Mouse (Mus musculus) heart, embryonic 16.5 days (tissue): ENCODE data around the gene Anp32e. TPM values are rescaled to one million over a fixed set of nuclear protein-coding genes. Genes with fewer than 3 reads are reported as not detected.
A peak's percentile ranks its signal among the peaks of the same experiment; 100 is the strongest.

Experiments
- ATAC-seq: fragments of 200-750 bp; cut with Nextera tagmentation; replicated peaks from 2 replicates; pipeline ENCODE4 v1.8.0; 2017; ENCODE audit warnings: moderate number of reproducible peaks; ENCODE audit not compliant: insufficient read depth, low FRiP score; ENCODE audit errors: extremely low read depth
- H3K27ac ChIP-seq: fragments of 300-500 bp; sonication (generic); 2 replicates; pipeline ENCODE4 v1.5.1; 2014; ENCODE audit warnings: mild to moderate bottlenecking, low read length, control low read depth, moderate library complexity
- H3K27me3 ChIP-seq: fragments of 300-500 bp; sonication (generic); 2 replicates; pipeline ENCODE4 v1.6.1; 2014; ENCODE audit warnings: low read length, mixed read lengths; ENCODE audit not compliant: control insufficient read depth, insufficient read depth
- H3K36me3 ChIP-seq: fragments of 300-500 bp; sonication (generic); 2 replicates; pipeline ENCODE4 v1.6.1; 2014; ENCODE audit not compliant: control insufficient read depth, insufficient read depth
- H3K4me1 ChIP-seq: fragments of 300-500 bp; sonication (generic); 2 replicates; pipeline ENCODE4 v1.6.1; 2014; ENCODE audit warnings: low read length, mixed read lengths; ENCODE audit not compliant: control insufficient read depth, insufficient read depth
- H3K4me2 ChIP-seq: fragments of 300-500 bp; sonication (generic); 2 replicates; pipeline ENCODE4 v1.6.1; 2014; ENCODE audit warnings: low read depth, mild to moderate bottlenecking, control low read depth, low read length
- H3K4me3 ChIP-seq: fragments of 300-500 bp; sonication (generic); 2 replicates; pipeline ENCODE4 v1.5.1; 2014; ENCODE audit warnings: mild to moderate bottlenecking, control low read depth, low read length
- H3K9ac ChIP-seq: fragments of 300-500 bp; sonication (generic); 2 replicates; pipeline ENCODE4 v1.6.1; 2014; ENCODE audit warnings: low read length, control low read depth
- H3K9me3 ChIP-seq: fragments of 300-500 bp; sonication (generic); replicated peaks from 2 replicates; pipeline ENCODE4 v1.6.1; 2016; ENCODE audit warnings: low read length; ENCODE audit not compliant: control insufficient read depth
- WGBS: fragments of 180-500 bp; shearing (Covaris S2); extraction: QIAGEN DNeasy Blood & Tissue Kit; methylation state at CpG from one replicate; pipeline ENCODE4 v1.1.7; 2014; 5-methylcytosine and 5-hydroxymethylcytosine counted together
- polyA plus RNA-seq: library from polyadenylated mRNA; unstranded; fragments of >200 nt; fragmentation: Nextera tagmentation; extraction: Ambion mirVana; gene quantifications from 2 replicates; pipeline ENCODE4 v1.2.1, GENCODE M21; 2015

Anp32e gene
- polyA plus RNA-seq, 1 experiment from 2014 or later, result 233 TPM

DNA sequence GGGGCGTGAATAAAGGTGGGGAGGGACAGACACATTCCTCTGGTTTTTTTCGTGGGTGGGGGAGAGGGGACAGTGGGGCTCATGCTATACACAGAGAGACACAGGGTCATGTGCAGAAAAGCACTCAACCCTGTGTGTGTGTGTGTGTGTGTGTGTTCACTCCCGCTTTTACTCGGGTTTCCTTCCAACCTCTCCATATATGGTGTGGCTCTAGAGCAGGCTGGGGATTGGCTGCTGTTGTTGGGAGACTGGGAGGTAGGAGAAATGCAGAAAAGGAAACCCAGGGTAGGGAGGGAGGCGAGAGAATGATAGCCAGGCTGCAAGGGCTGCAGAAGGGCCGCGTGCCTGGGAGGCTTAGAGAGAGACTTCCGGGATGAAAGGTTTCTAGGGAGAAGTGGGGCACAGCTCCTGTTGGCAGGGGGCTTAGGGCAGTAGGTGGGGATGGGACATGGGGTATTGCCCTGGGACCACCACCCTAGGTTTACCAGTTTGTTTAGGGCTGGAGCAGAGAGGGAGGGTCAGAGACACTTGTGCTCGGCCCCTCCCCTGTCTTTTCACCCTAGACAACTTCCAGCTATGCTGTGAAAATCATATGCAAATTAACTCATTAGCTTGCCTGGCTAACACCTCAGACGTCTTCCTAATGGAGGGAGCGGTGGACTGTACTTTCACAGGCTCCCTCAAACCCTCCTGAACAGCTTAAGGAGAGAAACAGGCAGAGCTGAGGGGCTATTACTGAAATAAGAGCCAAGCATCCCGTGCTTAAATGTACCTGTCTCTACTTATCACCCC lies 56.4 kb downstream of the Anp32e start:
- H3K9me3 ChIP-seq, result no peaks in the 10 kb centered on the region
- peak overlapping the region; percentile 11 for H3K4me3 ChIP-seq
- peak overlapping the region; percentile 95 for H3K27ac ChIP-seq
- no peaks in the 10 kb centered on the region for H3K27me3 ChIP-seq
- H3K36me3 ChIP-seq, result peaks cover 24% of the 10 kb centered on the region
- peaks cover 49% of the 10 kb centered on the region for H3K4me1 ChIP-seq
- 5% methylated on average over 12 of the region's 12 CpGs for WGBS
- ATAC-seq, result peak; percentile 91
- H3K9ac ChIP-seq, result peak overlapping the region; percentile 76
- H3K4me2 ChIP-seq, result peak overlapping the region; percentile 61

GRCm38 (mm10) chr3:95986001-95986622 lies 57.1 kb downstream of the Anp32e start:
- no peaks in the 10 kb centered on the region for H3K27me3 ChIP-seq
- peaks cover 30% of the 10 kb centered on the region for H3K36me3 ChIP-seq
- H3K9ac ChIP-seq, result peak overlapping the region; percentile 76
- H3K27ac ChIP-seq, result peak overlapping the region; percentile 95
- peak overlapping the region; percentile 61 for H3K4me2 ChIP-seq
- H3K4me3 ChIP-seq, result peak overlapping the region; percentile 11
- H3K4me1 ChIP-seq, result peaks cover 49% of the 10 kb centered on the region
- 4% methylated on average over 21 of the region's 21 CpGs for WGBS
- no peaks in the 10 kb centered on the region for H3K9me3 ChIP-seq
- ATAC-seq, result 0 out of 2 replicates have a peak, but pooled peaks have one; percentile 4

GRCm38 (mm10) chr3:95986984-95987383 lies 57.9 kb downstream of the Anp32e start:
- peaks cover 55% of the 10 kb centered on the region for H3K4me1 ChIP-seq
- H3K4me3 ChIP-seq, result no peak overlapping the region
- WGBS, result 65% methylated on average over 4 of the region's 4 CpGs
- H3K9me3 ChIP-seq, result no peaks in the 10 kb centered on the region
- no peaks in the 10 kb centered on the region for H3K27me3 ChIP-seq
- H3K9ac ChIP-seq, result no peak overlapping the region
- no peak overlapping the region for H3K4me2 ChIP-seq
- ATAC-seq, result no peak
- peaks cover 38% of the 10 kb centered on the region for H3K36me3 ChIP-seq
- peak overlapping the region; percentile 95 for H3K27ac ChIP-seq

DNA sequence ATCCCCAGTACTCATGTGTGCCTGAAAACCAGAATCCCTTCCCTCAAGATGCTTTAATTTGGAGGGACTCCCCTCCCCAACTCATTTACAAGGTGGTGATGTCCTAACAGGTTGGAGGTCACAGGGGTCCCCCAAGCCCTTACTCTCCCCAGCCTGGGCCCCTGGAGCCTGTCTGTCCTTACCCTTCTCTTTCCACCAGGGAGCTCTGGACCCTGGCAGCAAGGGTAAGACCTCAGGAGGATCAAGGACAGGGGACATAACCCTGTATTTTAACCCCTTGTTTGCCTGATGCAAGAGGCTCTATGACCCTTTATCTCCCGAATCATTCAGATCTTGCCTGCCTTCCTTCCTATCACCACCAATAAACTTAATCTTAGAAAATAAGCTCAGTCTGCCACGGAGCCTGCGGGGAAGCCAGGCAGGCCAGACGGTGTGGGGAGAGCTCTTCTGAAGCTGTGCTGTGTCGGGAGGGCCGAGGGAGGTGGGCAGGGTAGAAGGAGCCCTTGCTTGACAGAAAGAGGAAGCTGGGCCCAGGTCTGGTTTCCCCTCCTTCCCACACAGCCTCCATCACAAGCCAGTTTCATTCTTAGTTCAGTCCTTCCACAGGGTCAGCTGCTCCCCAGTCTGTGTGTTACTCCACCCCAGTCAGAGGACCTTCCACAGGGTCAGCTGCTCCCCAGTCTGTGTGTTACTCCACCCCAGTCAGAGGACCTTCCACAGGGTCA lies 58.5 kb downstream of the Anp32e start:
- H3K4me2 ChIP-seq, result no peak overlapping the region

DNA sequence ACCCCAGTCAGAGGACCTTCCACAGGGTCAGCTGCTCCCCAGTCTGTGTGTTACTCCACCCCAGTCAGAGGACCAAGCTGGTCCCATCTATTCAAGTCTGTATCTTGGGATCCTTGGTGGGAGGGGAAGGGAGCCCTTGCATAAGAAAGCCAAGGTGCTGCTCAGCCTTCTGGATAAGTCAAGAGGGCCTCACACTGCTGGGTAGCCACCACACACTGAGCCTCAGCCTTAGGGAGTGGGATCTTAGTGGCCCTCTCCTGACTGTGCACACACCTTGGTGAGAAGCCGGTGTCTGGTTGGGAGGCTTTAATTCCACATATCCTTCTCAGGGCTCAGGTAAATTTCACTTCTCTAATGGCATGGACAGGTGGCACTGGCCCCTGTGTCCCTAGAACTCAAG lies 59.1 kb downstream of the Anp32e start:
- Histone ChIP-seq H3K9ac (0 out of 2 replicates have a peak overlapping the region, but pooled peaks have one; percentile 5), H3K4me1 (peaks cover 64% of the 10 kb centered on the region), H3K27ac (peak overlapping the region; percentile 25; the same call in 1 of the 2 replicates), H3K27me3 (no peaks in the 10 kb centered on the region), H3K9me3 (no peaks in the 10 kb centered on the region), H3K4me2 (no peak overlapping the region), H3K36me3 (peaks cover 44% of the 10 kb centered on the region), H3K4me3 (no peak overlapping the region)
- WGBS, result 100% methylated on average over 1 of the region's 1 CpGs
- ATAC-seq, result no peak

More for the DNA sequence above, 58.5 kb downstream of the Anp32e start:
- peaks cover 60% of the 10 kb centered on the region for H3K4me1 ChIP-seq
- 44% methylated on average over 6 of the region's 6 CpGs for WGBS
- no peaks in the 10 kb centered on the region for H3K27me3 ChIP-seq
- H3K9ac ChIP-seq, result no peak overlapping the region
- H3K36me3 ChIP-seq, result peaks cover 43% of the 10 kb centered on the region
- ATAC-seq, result no peak
- peak overlapping the region; percentile 95 for H3K27ac ChIP-seq
- H3K4me3 ChIP-seq, result no peak overlapping the region
- H3K9me3 ChIP-seq, result no peaks in the 10 kb centered on the region

DNA sequence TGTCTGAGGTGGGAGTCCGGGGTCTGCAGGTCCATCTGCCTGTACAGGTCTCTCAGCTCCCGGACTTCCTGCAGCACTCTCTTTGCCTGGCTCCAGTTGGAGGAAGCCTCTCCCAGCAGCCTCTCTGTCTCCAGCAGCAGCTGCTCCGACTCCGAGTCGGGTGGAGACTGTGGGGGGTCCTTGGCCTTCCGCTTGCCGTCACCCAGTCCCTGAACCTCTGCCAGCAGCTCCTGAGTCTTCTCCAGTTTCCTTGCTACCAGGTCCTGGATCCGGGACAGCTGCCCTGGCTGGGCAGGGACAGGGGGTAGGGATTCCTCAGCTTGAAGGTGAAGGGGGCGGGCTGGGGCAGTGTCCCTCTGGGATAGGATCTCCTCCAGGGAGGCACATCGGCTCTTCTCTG lies 59.9 kb downstream of the Anp32e start:
- 55% methylated on average over 10 of the region's 10 CpGs for WGBS
- peaks cover 68% of the 10 kb centered on the region for H3K4me1 ChIP-seq
- H3K27ac ChIP-seq, result peak overlapping the region; percentile 12; the same call in 1 of the 2 replicates
- no peaks in the 10 kb centered on the region for H3K9me3 ChIP-seq
- ATAC-seq, result no peak
- H3K36me3 ChIP-seq, result peaks cover 44% of the 10 kb centered on the region
- no peak overlapping the region for H3K4me2 ChIP-seq
- H3K9ac ChIP-seq, result no peak overlapping the region
- H3K4me3 ChIP-seq, result no peak overlapping the region
- no peaks in the 10 kb centered on the region for H3K27me3 ChIP-seq

DNA sequence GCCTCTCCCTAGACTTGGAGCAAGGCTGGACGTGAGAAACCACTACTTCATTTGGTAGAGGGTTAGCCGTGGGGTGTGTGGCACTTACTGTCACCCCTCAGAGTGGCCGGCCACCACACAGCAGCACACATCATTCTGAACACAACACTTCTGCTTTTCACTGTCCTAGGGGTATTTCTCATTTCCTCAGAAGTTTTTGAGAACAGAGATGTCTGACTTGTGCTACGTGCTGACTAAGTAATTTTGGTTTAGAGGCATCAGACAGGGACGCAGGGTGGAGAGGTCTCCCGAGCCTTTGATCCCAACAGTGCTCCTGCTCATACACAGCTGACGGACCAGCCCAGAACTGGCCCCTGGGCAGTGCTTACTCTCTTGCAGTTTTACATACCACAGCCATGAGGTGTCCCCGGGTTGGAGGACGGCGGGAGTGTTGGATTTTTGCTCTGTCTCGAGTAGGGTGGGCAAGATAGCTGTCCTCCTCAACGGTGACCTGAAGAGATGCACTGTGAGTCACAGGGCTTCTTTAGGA lies 61.4 kb downstream of the Anp32e start:
- Histone ChIP-seq H3K4me2 (no peak overlapping the region), H3K27ac (0 out of 2 replicates have a peak overlapping the region, but pooled peaks have one; percentile 19), H3K9me3 (no peaks in the 10 kb centered on the region), H3K36me3 (peaks cover 44% of the 10 kb centered on the region), H3K27me3 (no peaks in the 10 kb centered on the region), H3K9ac (peak overlapping the region; percentile 15; the same call in 1 of the 2 replicates), H3K4me1 (peaks cover 59% of the 10 kb centered on the region), H3K4me3 (no peak overlapping the region)
- ATAC-seq, result no peak
- WGBS, result 55% methylated on average over 12 of the region's 12 CpGs

- peak overlapping the region; percentile 73 for H3K4me3 ChIP-seq
- ATAC-seq, result 0 out of 2 replicates have a peak, but pooled peaks have one; percentile 4
- H3K36me3 ChIP-seq, result peaks cover 43% of the 10 kb centered on the region
- 19% methylated on average over 5 of the region's 5 CpGs for WGBS
- peak overlapping the region; percentile 97 for H3K9ac ChIP-seq
- peak overlapping the region; percentile 96 for H3K27ac ChIP-seq
- no peaks in the 10 kb centered on the region for H3K27me3 ChIP-seq
- H3K9me3 ChIP-seq, result no peaks in the 10 kb centered on the region
- H3K4me1 ChIP-seq, result peaks cover 49% of the 10 kb centered on the region
- peak overlapping the region; percentile 73 for H3K4me2 ChIP-seq
These were observed 64.1 kb downstream of the Anp32e start for GRCm38 (mm10) chr3:95992990-95993603.
